Mouse (Mus musculus) megakaryocyte-erythroid progenitor cell, adult 5-6 weeks (primary cell): Measurements from ENCODE around the gene Pknox2. TPM values are rescaled to one million over a fixed set of nuclear protein-coding genes. Genes with fewer than 3 reads are reported as not detected.

Source experiments
- ATAC-seq: replicated peaks from 2 replicates; pipeline ENCODE4 v1.8.0; 2016; ENCODE audit warnings: mild to moderate bottlenecking, inconsistent platforms; ENCODE audit not compliant: severe bottlenecking, poor library complexity, low FRiP score, low TSS enrichment
- total RNA-seq, 2 experiments: library from RNA; stranded (forward) in 1 of 2; stranded (reverse) in 1 of 2; fragments of 200-1000, 215-1000 nt in 1 of 2; fragments of >200 nt in 1 of 2; fragmentation: Nextera tagmentation in 1 of 2; gene quantifications; 2 replicates each; pipeline ENCODE4 v1.2.3; 2014 to 2017

Pknox2 gene
- total RNA-seq, 2 experiments from 2014 or later = not detected

DNA sequence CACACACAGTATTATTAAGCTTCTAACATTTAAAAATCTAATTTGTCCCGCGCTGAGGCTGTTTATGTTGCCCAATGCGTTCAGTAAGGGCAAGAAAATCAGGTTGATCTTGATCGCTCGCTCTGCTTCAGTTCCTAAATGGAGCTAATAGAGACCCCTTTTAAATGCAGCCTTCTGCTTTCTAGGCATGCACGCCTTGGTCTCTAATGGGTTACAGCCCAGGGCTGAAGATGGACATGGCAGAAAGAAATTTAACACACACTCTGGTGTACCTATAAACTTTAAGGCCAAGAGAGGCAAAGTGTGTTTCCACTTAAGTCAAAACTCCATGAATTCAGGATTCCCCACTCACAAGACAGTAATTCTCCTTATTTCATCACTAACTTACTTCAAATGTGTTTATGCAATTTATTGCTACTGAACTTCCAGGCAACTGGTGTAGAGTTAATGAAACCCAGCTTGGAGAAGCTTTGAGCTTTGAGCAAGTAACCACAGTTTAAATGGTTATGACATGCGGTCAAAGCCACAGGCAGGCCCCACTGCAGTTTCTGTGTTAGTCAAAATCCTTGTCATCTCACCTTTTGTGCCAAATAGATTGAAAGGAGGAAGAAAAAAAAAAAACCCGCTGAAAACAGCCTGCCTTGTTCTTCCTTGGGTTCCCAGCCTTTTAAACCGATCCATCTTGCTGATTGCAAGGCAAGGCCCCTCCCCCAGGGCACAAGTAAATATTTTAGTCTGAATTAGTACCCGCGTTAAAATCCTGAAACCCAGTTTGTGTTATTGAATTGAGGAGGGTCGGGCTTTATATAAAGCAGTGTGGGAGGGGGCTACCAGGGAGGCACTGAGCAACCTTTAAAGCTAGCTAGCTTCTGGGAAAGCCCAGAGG lies 3.9 kb downstream of the Pknox2 start:
- ATAC-seq = no peak

DNA sequence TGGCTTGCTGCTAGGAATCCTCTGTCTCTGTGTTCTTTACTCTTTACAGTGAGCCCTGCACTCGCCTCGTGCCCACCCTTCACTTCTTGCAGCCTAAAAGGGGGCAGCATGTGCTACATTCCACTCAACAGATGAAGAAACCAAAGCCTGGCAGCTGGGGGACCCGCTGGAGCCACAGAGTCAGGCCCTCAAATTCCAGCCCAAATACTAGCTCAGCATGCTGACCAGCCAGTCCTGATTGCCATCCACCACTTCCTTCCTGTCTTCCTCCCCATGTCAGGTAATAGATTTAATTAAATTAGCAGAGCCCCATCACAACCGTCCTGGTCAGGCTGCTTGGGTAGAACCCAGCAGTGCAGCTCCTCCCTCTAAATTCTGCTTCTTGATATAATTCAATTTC lies 5.1 kb downstream of the Pknox2 start:
- no peak for ATAC-seq

DNA sequence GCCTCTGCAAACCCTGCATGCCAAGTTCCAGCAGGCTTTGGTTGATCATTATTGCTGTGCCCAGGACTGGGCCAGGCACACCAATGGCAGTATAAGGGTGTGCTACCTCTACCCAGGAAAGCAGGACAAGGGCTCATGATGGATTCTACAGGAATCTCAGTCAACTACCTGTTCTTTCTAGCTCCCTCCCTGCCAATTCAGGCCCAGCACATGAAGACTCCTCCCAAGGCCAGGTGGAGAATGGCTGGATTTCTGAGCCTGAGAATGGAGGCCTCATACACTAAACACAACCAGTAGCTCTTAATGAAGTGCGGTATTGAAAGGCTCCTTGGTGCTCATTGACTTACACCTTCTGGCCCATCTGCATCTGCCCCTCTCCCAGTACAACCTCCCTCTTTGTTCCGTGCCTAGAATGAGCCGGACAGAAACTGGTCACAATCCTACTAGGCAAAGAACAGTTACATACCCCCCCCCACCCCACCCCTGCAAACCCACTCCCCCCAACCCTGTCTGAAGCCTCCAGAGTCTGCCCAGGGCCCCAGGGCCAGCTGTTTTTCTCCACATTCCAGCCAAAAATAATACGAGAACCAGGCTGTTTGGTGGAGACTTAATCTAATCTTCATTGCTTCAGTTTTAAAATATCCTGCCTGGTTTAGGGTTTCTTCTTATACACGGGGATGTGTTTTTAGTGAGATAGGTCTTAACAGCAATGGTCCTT lies 6.6 kb downstream of the Pknox2 start:
- no peak for ATAC-seq

DNA sequence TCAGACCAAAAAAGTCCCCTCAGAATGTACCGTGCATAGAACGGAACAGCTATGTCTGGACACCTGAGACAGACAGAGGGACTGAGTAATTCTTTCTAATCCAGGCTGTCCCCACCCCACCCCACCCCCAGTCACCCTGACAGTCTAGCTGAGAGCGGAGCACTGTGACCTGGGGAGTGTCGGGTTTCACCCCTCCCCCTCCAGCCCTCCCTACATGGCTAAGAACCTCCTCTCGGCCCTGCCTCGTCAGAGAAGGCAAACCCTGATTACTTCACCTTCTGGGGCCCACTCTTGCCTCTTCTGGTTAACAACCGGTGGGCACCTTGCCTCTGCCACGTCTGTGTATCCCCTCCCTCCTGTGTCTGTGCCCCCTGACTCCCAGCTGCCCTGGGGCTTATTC lies 7.7 kb downstream of the Pknox2 start:
- ATAC-seq = no peak

DNA sequence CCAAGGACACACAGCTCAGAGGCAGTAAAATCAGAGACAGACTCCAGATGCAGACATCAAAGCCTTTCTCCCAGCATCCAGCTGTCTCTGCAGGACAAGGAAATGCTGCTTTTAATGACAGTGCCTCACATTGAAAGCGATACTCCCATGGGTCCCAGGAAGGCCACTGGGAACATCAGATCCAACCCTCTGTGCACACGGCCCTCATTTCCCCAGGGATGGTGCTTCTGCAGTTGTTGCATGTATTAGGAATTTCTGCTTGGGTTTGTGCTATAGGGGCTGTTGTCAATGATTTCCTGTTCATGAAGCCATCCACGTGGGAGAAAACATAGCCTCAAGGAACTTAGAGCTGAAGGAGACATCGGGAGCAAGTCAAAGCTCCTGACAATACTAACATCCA lies 8.3 kb downstream of the Pknox2 start:
- ATAC-seq = no peak

DNA sequence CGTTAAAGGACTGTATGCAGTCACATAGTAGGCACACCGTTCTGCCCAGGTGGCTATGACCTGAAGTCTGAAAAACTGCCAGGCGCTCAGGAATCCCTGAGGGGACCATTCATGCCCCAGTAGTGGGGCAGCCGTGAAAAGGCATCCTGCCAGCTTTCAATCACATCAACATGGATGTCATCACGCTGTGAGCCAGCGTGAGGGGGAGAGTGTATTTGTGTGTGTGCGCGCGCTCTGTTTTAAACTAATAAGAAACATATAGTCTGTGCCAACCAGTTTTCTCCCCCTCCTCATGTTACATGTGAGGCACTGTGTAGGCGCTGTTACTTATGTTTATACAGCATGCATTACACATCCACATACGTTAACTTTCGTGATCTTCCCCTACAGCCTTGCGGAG lies 10.9 kb downstream of the Pknox2 start:
- ATAC-seq = no peak

DNA sequence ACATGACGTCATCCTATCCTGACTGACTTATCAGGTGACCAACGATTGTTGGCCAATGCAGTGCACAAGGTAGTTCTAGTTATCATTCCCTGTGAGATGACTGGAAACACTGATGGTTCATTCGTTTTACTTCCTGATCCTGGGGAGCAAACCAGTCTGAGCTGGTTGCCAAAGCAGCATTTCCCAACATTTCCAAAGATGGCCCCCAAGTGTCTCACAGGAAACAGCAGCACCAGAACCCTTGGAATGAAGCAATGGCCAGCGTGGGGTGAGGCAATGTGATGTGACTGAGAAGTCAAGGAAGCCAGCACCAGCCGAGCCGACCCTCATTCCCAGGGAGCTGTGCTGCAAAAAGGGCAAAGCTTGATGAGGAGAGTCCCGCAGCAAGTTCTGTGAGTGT lies 13.7 kb downstream of the Pknox2 start:
- ATAC-seq = no peak

DNA sequence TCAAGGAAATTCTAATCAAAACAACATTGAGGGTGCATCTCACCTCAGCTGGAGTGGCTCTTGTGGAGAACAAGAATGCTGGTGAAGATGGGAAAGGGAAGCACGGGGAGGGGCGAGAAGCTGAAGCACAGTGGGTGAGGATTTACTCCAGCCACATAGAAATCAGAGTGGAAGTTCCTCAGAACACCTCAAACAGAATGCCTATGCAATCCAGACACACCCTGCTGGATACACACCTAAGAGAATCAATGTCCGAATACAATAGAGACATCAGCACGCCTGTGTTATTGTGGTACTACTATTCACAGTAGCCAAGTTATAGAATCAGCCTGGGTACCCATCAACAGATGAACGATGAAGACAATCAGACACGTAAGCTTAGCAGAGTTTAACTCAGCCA lies 18.2 kb downstream of the Pknox2 start:
- no peak for ATAC-seq

DNA sequence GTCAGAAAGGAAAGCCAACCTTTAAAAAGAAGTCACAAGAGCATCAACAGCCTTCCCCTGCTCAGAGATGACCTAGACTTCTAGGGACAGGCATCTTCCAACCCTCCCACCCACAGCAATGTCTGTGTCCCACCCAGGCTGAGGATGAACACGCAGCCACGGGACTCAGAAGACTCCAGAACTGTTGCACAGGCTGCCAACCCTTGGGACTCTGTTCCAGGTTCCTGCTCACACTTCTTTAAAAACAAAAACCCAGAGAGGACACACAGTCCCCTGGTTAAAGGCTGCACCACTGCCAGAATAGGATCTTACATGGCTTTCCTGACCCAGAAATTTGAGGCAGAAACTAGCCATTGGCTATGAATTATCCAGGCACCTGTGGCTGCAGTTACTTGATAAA lies 21.0 kb downstream of the Pknox2 start:
- no peak for ATAC-seq

DNA sequence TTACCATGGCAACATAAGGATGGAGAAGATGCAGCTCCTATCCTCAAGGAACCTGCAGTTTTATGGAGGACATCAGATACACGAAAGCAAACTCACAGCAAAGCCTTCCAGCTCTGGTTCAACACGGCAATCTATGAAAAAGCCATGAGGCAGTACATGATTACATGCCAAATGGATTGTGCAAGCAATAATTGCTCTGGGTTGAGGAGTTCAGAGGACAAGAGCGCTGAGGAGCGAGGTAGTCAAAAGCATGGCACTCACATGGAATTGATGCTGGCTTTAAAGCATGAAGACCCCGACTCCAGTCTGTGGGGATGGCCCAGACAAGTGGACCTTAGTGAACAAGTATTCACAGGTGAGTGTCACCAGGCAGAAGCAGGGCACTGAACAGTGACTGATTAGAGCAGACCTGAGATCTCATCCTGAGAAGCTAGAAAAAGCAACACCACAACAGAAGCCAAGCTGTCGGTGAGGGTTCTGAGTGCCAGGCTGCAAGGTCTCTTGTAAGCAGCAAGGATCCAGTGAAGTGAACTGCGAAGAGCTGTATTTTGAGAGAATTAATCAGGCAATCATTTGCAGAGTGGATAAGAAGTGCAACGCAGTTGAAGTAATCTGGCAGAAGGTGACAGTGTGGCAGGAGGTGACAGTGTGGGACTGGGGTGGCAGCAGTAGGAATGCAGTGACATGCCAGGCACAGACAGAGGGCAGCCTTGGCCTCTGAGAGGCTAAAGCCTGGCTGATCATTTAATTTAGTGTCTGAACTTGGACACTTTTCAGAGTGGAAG lies 22.3 kb downstream of the Pknox2 start:
- no peak for ATAC-seq

DNA sequence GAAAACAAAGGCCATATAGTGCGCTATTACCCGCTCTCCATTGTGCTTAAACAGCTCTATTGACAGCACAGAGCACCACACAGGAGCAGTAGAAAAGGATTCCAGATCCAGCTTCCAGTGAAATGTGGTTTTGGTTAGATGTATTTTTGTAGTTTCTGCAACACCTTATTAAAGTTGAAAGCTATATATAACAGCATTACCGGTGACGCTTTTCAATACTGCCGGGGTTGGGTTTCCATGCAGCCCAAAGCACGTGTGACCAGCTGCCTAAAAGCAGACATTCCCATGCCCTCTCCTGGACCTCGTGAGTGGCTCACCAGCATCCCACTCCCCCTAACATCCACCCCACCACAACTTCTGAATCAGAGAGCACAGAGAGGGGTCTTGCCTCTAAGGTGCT lies 23.8 kb downstream of the Pknox2 start:
- no peak for ATAC-seq

DNA sequence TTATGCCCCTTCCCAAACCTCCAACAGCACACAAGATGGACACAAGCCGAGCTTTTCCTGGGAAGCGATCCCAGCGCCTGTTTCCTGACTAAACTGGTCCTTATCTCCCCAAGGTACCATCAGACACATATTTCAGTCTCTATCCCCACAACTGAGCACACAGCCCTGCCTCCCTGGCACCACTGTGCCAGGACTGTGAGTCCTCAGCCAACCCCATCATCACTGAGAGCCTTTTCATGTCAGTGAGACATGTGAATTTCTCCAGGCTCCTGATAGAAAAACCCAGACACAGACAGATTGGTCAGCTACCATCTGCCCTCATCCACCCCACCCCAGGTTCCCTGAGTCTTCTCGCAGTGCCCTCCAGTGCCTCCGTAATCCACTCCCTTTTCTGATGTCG lies 24.2 kb downstream of the Pknox2 start:
- ATAC-seq = no peak

DNA sequence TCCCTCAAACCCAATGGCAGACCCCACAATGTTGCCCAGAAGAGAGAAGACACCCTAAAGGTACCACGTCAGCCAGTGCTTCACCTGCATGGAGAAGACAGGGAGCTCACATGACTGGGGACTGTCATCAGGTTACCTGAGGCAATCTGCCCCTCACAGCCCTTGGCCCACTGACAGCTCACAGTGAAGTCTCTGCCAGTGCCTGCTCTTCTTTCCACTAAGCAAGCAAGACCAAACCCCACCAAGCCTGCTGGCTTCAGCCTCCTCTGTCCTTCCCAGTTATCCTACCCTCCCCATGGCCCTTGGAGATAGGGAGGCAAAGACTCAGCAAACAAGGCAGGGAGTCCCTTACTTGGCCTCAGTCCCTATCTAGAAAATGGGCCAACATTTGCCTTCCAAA lies 24.8 kb downstream of the Pknox2 start:
- no peak for ATAC-seq

DNA sequence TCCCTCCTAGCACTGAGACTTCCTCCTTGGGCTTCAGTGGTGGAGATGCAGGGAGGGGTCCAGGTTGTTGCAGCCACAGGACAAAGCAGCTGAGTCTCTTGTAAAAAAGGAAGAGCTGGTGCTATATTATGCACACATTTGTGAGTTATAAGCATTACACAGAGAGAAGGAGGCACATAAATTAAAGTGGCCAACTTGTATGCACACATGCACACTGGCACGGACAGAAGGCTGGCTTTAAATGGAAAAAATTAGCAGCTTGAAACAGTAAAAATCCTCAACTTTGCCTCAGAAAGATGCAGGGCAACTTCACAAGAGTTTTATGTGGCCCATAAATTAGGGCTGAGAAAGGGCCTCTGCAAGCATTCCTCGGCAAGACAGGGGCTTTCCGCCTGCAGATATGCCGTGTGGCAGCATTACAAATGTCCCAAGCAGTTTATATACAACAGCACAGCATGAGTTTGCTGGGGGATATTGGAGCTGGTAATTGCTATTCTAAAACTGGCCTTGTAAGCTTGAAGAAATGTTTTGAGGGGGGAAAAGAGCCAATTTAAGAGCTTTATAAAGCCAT lies 25.4 kb downstream of the Pknox2 start:
- no peak for ATAC-seq

DNA sequence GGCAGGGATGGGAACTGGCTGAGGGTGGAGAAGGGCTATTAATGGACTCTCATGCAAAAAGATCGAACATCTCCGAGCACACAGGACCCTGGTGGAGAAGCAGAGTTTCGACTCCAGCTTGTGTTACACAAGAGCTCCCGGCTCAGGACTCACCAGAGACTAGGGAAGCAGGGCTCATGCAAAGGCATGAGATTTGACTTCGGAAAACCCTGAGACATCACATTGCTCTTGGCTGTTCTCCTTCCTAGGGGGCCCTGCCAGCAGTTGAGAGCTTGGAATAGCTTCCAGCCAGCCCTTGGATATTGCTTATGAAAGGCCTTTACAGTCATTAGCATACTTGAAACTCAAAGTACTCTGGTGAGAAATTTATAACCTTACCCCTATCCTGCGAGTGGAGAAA lies 26.4 kb downstream of the Pknox2 start:
- no peak for ATAC-seq

DNA sequence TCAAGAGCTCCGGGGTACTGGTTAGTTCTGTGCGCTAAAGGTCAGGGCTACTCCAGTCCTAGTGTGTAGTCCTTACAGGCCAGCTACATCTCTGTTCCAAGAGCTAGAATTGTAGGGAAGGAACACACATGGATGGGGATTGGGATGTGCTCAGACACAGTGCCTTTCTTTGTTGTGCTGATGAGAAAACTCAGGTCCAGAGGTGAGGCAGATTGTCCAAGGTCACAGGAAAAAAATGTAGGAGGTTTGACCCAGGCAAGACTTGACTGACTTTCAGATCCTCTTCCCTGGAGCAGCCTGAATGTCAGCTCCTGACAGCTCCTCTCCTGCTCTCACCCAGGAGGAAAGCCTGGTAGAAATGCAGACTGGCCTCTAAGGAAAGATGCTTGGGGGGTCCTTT lies 29.7 kb downstream of the Pknox2 start:
- ATAC-seq = no peak

DNA sequence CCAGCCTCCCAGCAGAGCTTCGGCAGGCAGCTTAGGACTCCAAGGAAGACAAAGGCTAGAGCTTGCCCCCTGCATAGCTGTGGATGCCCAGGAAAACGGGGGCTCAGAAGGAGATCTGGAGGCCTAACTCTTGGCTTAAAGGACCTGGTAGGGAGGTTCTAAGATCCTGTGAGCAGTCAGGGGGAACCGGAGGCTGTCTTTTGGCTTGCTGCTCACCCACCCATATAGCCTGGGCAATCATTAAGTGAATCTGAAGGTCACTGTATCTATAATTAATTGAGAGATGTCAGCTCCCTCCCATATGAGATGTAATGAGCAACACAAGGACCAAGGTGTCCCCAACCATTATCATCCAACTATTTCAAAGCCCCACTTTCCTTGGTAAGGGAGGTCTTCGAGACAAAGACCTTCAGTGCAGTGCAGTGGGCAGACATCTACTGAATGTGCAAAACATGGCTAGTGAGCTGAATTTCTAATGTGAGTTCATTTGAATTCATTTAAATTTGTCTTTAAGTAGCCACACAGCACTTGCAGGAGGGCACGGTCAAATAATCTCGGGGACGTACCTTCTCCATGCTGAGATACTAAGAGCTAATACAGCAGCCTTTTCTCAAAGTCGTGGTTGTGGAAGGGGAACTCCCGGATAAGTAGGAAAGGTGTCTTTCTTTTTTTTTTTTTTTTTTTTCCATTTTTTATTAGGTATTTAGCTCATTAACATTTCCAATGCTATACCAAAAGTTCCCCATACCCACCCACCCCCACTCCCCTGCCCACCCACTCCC lies 30.4 kb downstream of the Pknox2 start:
- no peak for ATAC-seq

DNA sequence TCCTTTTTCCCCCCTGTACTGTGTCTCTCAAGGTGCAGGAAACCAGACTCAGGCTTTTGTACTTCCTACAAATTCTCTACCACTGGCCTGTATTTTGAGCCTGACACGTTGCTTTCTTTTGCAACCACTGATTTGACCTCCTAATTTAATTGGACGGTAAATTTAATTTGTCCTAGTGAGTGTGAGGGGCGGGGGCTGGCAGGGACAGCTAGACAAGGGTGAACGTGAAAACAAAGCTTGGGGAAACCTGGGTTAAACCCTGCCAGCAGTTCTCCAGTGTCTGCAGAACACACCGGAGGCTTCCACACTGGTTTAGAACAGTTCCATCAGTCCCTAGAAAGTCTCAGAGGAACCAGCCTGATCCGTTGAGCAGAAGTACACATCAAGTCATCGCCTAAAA lies 31.4 kb downstream of the Pknox2 start:
- ATAC-seq = no peak
